Mouse (Mus musculus): Measurements from ENCODE around the gene Cfap74. TPM values are rescaled to one million over a fixed set of nuclear protein-coding genes. Genes with fewer than 3 reads are reported as not detected.

Cfap74 gene
- polyA plus RNA-seq, 2 experiments, result 4.7 to 5.9 TPM

DNA sequence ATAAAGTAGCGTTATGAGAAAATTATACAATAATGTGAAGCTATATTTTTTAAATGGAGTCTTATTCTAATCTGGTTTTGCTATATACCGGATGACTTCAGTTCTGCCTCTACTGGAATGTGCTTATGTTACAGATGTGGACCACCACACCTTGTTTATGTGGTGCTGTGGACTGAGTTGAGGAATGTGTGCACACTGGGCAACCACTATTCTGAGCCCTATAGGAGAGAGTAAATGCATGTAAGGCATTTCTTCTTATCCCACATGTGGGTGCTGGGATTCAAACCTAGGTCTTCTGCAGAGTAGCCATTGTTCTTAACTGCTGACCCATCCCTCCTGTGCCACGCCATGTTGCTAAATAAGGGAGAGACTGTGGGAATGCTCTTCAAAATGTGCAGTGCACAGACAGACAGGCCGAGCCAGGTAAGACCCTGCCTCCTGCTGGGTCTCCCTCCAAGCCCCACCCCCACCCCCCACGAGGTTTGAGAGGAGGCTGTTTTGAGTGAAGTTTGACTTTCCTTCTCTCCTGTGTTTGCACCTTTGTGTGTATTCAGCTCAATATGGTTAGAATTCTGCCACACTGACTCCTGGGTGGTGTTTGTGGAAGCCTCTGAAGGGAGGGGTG lies 96.8 kb downstream of the Cfap74 start:
- H3K4me1 ChIP-seq (ENCODE audit: control insufficient read depth, insufficient read depth, low read length), result no peaks in the 10 kb centered on the region
- no peaks in the 10 kb centered on the region for H3K9me3 ChIP-seq (ENCODE audit: control insufficient read depth, low read length)
- H3K27ac ChIP-seq (replicated peaks; ENCODE audit: low read depth, low read length), result no peak overlapping the region
- ATAC-seq (ENCODE audit: low FRiP score, low read depth), result no peak
- H3K4me2 ChIP-seq (replicated peaks; ENCODE audit: low read depth, low read length, severe bottlenecking), result no peak overlapping the region
- WGBS, result 83% methylated on average over 5 of the region's 5 CpGs
- H3K36me3 ChIP-seq (ENCODE audit: control insufficient read depth, insufficient read depth, low read length), result 0 out of 2 replicates have a peak, but pooled peaks cover 4% of the 10 kb centered on the region
- no peak overlapping the region for H3K9ac ChIP-seq (ENCODE audit: low read depth, low read length, severe bottlenecking)
- H3K4me3 ChIP-seq (replicated peaks; ENCODE audit: low read length), result no peak overlapping the region
- H3K27me3 ChIP-seq (ENCODE audit: control insufficient read depth, insufficient read depth, low read length), result no peaks in the 10 kb centered on the region
- DNase-seq (ENCODE audit: low spot score), result no peak
- no peak for TF ChIP-seq POLR2A (IDR thresholded peaks at IDR 0.05; ENCODE audit: borderline replicate concordance, extremely low read depth, insufficient read depth, insufficient read length)

DNA sequence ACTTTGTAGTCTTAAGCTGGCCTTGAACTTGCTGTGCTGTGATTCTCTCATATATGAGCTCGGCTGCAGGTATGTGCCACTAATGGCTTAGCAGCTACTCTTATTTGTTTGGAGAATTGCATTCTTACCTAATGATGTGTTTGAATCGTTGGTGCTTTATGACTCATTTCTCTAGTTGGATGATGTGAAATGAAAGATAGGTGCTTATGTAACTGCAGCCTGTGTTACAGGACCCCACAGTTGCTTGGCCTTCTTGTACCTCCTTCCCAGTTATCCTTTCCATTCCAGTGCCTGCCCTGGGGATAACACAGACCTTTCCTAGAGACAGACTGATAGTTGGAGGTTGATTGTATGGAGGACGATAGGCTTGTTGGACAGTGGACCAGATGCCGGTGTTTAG lies 99.6 kb downstream of the Cfap74 start:
- Histone ChIP-seq H3K4me1 (ENCODE audit: control insufficient read depth, insufficient read depth, low read length) (peaks cover 2% of the 10 kb centered on the region; the same call in 1 of the 2 replicates), H3K27me3 (ENCODE audit: control insufficient read depth, insufficient read depth, low read length) (no peaks in the 10 kb centered on the region), H3K4me2 (replicated peaks; ENCODE audit: low read depth, low read length, severe bottlenecking) (no peak overlapping the region), H3K9me3 (ENCODE audit: control insufficient read depth, low read length) (no peaks in the 10 kb centered on the region), H3K4me3 (replicated peaks; ENCODE audit: low read length) (no peak overlapping the region), H3K9ac (ENCODE audit: low read depth, low read length, severe bottlenecking) (no peak overlapping the region), H3K27ac (replicated peaks; ENCODE audit: low read depth, low read length) (no peak overlapping the region), H3K36me3 (ENCODE audit: control insufficient read depth, insufficient read depth, low read length) (0 out of 2 replicates have a peak, but pooled peaks cover 2% of the 10 kb centered on the region)
- DNase-seq (ENCODE audit: low spot score), result no peak
- TF ChIP-seq POLR2A (IDR thresholded peaks at IDR 0.05; ENCODE audit: borderline replicate concordance, extremely low read depth, insufficient read depth, insufficient read length), result no peak
- WGBS, result 88% methylated on average over 4 of the region's 4 CpGs
- ATAC-seq (ENCODE audit: low FRiP score, low read depth), result no peak

DNA sequence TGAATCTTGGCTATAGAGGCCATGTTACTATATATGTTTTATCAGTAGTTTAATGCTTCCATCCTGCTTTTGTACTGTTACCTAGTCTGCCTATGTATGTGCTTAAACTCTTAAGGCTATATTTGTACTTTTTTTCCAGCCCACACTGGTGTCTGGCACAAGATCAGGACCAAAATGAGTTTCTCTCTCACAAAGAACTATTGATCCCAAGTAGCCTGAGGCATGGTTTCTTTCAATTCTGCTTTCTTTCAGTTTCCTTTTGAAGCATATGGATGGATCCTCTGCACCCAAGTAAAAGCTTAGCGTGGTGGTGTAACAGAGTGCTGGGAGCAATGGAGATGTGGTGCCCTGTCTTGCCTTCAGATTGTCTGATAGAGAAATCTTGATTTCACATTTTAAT lies 102.0 kb downstream of the Cfap74 start:
- no peaks in the 10 kb centered on the region for H3K9me3 ChIP-seq (ENCODE audit: control insufficient read depth, low read length)
- DNase-seq (ENCODE audit: low spot score), result peak; percentile 17
- H3K4me1 ChIP-seq (ENCODE audit: control insufficient read depth, insufficient read depth, low read length), result peaks cover 2% of the 10 kb centered on the region; the same call in 1 of the 2 replicates
- no peaks in the 10 kb centered on the region for H3K27me3 ChIP-seq (ENCODE audit: control insufficient read depth, insufficient read depth, low read length)
- no peak overlapping the region for H3K9ac ChIP-seq (ENCODE audit: low read depth, low read length, severe bottlenecking)
- no peak for ATAC-seq (ENCODE audit: low FRiP score, low read depth)
- WGBS, result 92% methylated on average over 1 of the region's 1 CpGs
- no peak overlapping the region for H3K4me2 ChIP-seq (replicated peaks; ENCODE audit: low read depth, low read length, severe bottlenecking)
- no peak for TF ChIP-seq POLR2A (IDR thresholded peaks at IDR 0.05; ENCODE audit: borderline replicate concordance, extremely low read depth, insufficient read depth, insufficient read length)
- no peak overlapping the region for H3K4me3 ChIP-seq (replicated peaks; ENCODE audit: low read length)
- no peak overlapping the region for H3K27ac ChIP-seq (replicated peaks; ENCODE audit: low read depth, low read length)
- H3K36me3 ChIP-seq (ENCODE audit: control insufficient read depth, insufficient read depth, low read length), result 0 out of 2 replicates have a peak, but pooled peaks cover 4% of the 10 kb centered on the region

DNA sequence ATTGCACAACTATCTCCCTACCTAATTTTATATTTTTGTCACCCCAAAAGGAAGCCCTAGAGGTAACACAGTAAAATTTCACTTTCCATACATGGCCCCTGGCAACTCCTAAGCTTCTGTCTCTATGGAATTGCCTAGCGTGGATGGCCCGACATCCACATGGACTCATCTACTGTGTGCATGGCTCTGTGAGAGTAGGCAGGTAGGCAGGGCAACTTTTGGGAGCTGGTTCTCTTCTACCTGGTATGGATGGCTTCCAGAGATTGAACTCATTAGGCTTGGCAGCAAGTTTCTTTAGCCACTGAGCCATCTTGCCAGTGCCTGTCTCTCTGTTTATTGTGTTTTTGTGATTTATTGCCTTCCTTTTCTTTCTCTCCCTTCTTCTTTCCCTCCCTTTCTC lies 105.8 kb downstream of the Cfap74 start:
- Histone ChIP-seq H3K4me1 (ENCODE audit: control insufficient read depth, insufficient read depth, low read length) (peaks cover 2% of the 10 kb centered on the region; the same call in 1 of the 2 replicates), H3K27ac (replicated peaks; ENCODE audit: low read depth, low read length) (no peak overlapping the region), H3K4me3 (replicated peaks; ENCODE audit: low read length) (no peak overlapping the region), H3K9ac (ENCODE audit: low read depth, low read length, severe bottlenecking) (no peak overlapping the region), H3K27me3 (ENCODE audit: control insufficient read depth, insufficient read depth, low read length) (no peaks in the 10 kb centered on the region), H3K36me3 (ENCODE audit: control insufficient read depth, insufficient read depth, low read length) (0 out of 2 replicates have a peak, but pooled peaks cover 7% of the 10 kb centered on the region), H3K9me3 (ENCODE audit: control insufficient read depth, low read length) (no peaks in the 10 kb centered on the region), H3K4me2 (replicated peaks; ENCODE audit: low read depth, low read length, severe bottlenecking) (no peak overlapping the region)
- 86% methylated on average over 2 of the region's 2 CpGs for WGBS
- TF ChIP-seq POLR2A (IDR thresholded peaks at IDR 0.05; ENCODE audit: borderline replicate concordance, extremely low read depth, insufficient read depth, insufficient read length), result no peak
- no peak for ATAC-seq (ENCODE audit: low FRiP score, low read depth)
- no peak for DNase-seq (ENCODE audit: low spot score)

Other genes starting within 250 kb of the Cfap74 start
- 88.7 and 109 TPM in 2 replicates for gene Ski, start 186.6 kb upstream of the Cfap74 start, polyA plus RNA-seq (2012; rRNA removed)
- gene Ski, start 186.6 kb upstream of the Cfap74 start, polyA plus RNA-seq (2014; fragmentation: Nextera tagmentation; extraction: Ambion mirVana), result 44.0 and 47.5 TPM in 2 replicates
- gene Faap20, start 159.4 kb upstream of the Cfap74 start, polyA plus RNA-seq (2012; rRNA removed), result 64.6 and 85.1 TPM in 2 replicates
- 72.5 and 84.8 TPM in 2 replicates for gene Faap20, start 159.4 kb upstream of the Cfap74 start, polyA plus RNA-seq (2014; fragmentation: Nextera tagmentation; extraction: Ambion mirVana)
- gene Prkcz, start 47.8 kb upstream of the Cfap74 start, polyA plus RNA-seq (2012; rRNA removed), result 7.1 and 7.5 TPM in 2 replicates
- gene Prkcz, start 47.8 kb upstream of the Cfap74 start, polyA plus RNA-seq (2014; fragmentation: Nextera tagmentation; extraction: Ambion mirVana), result 7.4 and 9.3 TPM in 2 replicates
- gene Gabrd, start 11.1 kb upstream of the Cfap74 start, polyA plus RNA-seq (2012; rRNA removed), result 0.34 and 0.45 TPM in 2 replicates
- gene Gabrd, start 11.1 kb upstream of the Cfap74 start, polyA plus RNA-seq (2014; fragmentation: Nextera tagmentation; extraction: Ambion mirVana), result 0.21 and 0.41 TPM in 2 replicates
- 0.42 and 0.50 TPM in 2 replicates for gene Tmem52, start 59.9 kb downstream of the Cfap74 start, polyA plus RNA-seq (2012; rRNA removed)
- gene Tmem52, start 59.9 kb downstream of the Cfap74 start, polyA plus RNA-seq (2014; fragmentation: Nextera tagmentation; extraction: Ambion mirVana), result not detected in 2 replicates
- 511 and 686 TPM in 2 replicates for gene Gnb1, start 82.2 kb downstream of the Cfap74 start, polyA plus RNA-seq (2012; rRNA removed)
- gene Gnb1, start 82.2 kb downstream of the Cfap74 start, polyA plus RNA-seq (2014; fragmentation: Nextera tagmentation; extraction: Ambion mirVana), result 440 and 493 TPM in 2 replicates
- 78.8 and 91.2 TPM in 2 replicates for gene Nadk, start 153.2 kb downstream of the Cfap74 start, polyA plus RNA-seq (2012; rRNA removed)
- 87.9 and 97.1 TPM in 2 replicates for gene Nadk, start 153.2 kb downstream of the Cfap74 start, polyA plus RNA-seq (2014; fragmentation: Nextera tagmentation; extraction: Ambion mirVana)
- gene Slc35e2, start 192.2 kb downstream of the Cfap74 start, polyA plus RNA-seq (2012; rRNA removed), result 10.9 and 13.8 TPM in 2 replicates
- 8.5 and 10.8 TPM in 2 replicates for gene Slc35e2, start 192.2 kb downstream of the Cfap74 start, polyA plus RNA-seq (2014; fragmentation: Nextera tagmentation; extraction: Ambion mirVana)
- 45.3 and 65.6 TPM in 2 replicates for gene Cdk11b, start 215.7 kb downstream of the Cfap74 start, polyA plus RNA-seq (2012; rRNA removed)
- 53.9 and 60.1 TPM in 2 replicates for gene Cdk11b, start 215.7 kb downstream of the Cfap74 start, polyA plus RNA-seq (2014; fragmentation: Nextera tagmentation; extraction: Ambion mirVana)
- not detected in 2 replicates for gene Gm10563, start 236.2 kb downstream of the Cfap74 start, polyA plus RNA-seq (2012; rRNA removed)
- not detected in 2 replicates for gene Gm10563, start 236.2 kb downstream of the Cfap74 start, polyA plus RNA-seq (2014; fragmentation: Nextera tagmentation; extraction: Ambion mirVana)
- 34.7 and 42.7 TPM in 2 replicates for gene Mmp23, start 244.2 kb downstream of the Cfap74 start, polyA plus RNA-seq (2012; rRNA removed)
- gene Mmp23, start 244.2 kb downstream of the Cfap74 start, polyA plus RNA-seq (2014; fragmentation: Nextera tagmentation; extraction: Ambion mirVana), result 17.3 and 19.8 TPM in 2 replicates